Mouse (Mus musculus): ENCODE data around the gene Isg20. TPM values are rescaled to one million over a fixed set of nuclear protein-coding genes. Genes with fewer than 3 reads are reported as not detected.

Gene Isg20
- total and polyA plus RNA-seq, 3 experiments, result 63.1 to 240 (median 105) TPM

GRCm38 (mm10) chr7:78890641-78891040 is 22.6 kb upstream of the Isg20 start (continued):
- TF ChIP-seq GABPA (IDR thresholded peaks at IDR 0.05; ENCODE audit: low read depth, low read length) (no peak), MAX (IDR thresholded peaks at IDR 0.05; ENCODE audit: low read length) (no peak)

- no peak overlapping the region for H3K27ac ChIP-seq (ENCODE audit: control insufficient read depth, low read depth, low read length)
- peaks cover 0 to 9% of the 10 kb centered on the region in 2 experiments; a peak in 3 of 4 replicates for H3K36me3 ChIP-seq (ENCODE audit: control insufficient read depth in 1 of 2, insufficient read depth in 2 of 2, low read length in 2 of 2)
- TF ChIP-seq CHD1 (IDR thresholded peaks at IDR 0.05; ENCODE audit: low read depth, low read length), result no peak
- TF ChIP-seq MAZ (IDR thresholded peaks at IDR 0.05; ENCODE audit: low read depth, low read length), result no peak
- no peak for TF ChIP-seq CHD2 (IDR thresholded peaks at IDR 0.05; ENCODE audit: low read length)
- no peak for TF ChIP-seq TAL1 (IDR thresholded peaks at IDR 0.05; ENCODE audit: low read length)
- no peak overlapping the region for H3K4me3 ChIP-seq (ENCODE audit: control insufficient read depth in 1 of 2, insufficient read depth in 1 of 2, low read depth in 2 of 2, low read length in 2 of 2)
- H3K79me2 ChIP-seq (ENCODE audit: control insufficient read depth, insufficient read depth, low read length, poor library complexity), result peaks cover 30% of the 10 kb centered on the region
- H3K27me3 ChIP-seq (ENCODE audit: control insufficient read depth in 1 of 2, insufficient read depth in 2 of 2, low read length in 2 of 2), result no peaks in the 10 kb centered on the region
- no peaks in the 10 kb centered on the region for H3K9me3 ChIP-seq (replicated peaks; ENCODE audit: insufficient read depth, low read length)
- no peak for DNase-seq (ENCODE audit: low read depth, low spot score)
- no peak overlapping the region for H3K9ac ChIP-seq (ENCODE audit: control insufficient read depth, low read depth, low read length, poor library complexity, severe bottlenecking)
- H3K4me1 ChIP-seq (ENCODE audit: control insufficient read depth in 1 of 2, insufficient read depth in 2 of 2, low read length in 2 of 2), result peaks cover 0 to 24% of the 10 kb centered on the region in 2 experiments; a peak in 2 of 4 replicates
Measured at GRCm38 (mm10) chr7:78893917-78894316, 19.3 kb upstream of the Isg20 start.

- Histone ChIP-seq H3K9ac (ENCODE audit: control insufficient read depth, low read depth, low read length, poor library complexity, severe bottlenecking) (peak overlapping the region; percentile 65), H3K36me3 (ENCODE audit: control insufficient read depth in 1 of 2, insufficient read depth in 2 of 2, low read length in 2 of 2) (peaks cover 0 to 9% of the 10 kb centered on the region in 2 experiments; a peak in 3 of 4 replicates), H3K27me3 (ENCODE audit: control insufficient read depth in 1 of 2, insufficient read depth in 2 of 2, low read length in 2 of 2) (no peaks in the 10 kb centered on the region), H3K9me3 (replicated peaks; ENCODE audit: insufficient read depth, low read length) (no peaks in the 10 kb centered on the region), H3K27ac (ENCODE audit: control insufficient read depth, low read depth, low read length) (peak overlapping the region; percentile 45), H3K79me2 (ENCODE audit: control insufficient read depth, insufficient read depth, low read length, poor library complexity) (peaks cover 30% of the 10 kb centered on the region), H3K4me1 (ENCODE audit: control insufficient read depth in 1 of 2, insufficient read depth in 2 of 2, low read length in 2 of 2) (peaks cover 0 to 24% of the 10 kb centered on the region in 2 experiments; a peak in 2 of 4 replicates), H3K4me3 (ENCODE audit: control insufficient read depth in 1 of 2, insufficient read depth in 1 of 2, low read depth in 2 of 2, low read length in 2 of 2) (peak overlapping the region; percentile 53 to 76)
- TF ChIP-seq POLR2A (IDR thresholded peaks at IDR 0.05; ENCODE audit: control insufficient read depth in 1 of 2, insufficient read depth in 1 of 2, low read depth in 1 of 2, low read length in 2 of 2, poor library complexity in 1 of 2) (no peak), ZNF384 (IDR thresholded peaks at IDR 0.05; ENCODE audit: low read depth, low read length) (peak; percentile 55)
- peak; percentile 46 for DNase-seq (ENCODE audit: low read depth, low spot score)
Measured at GRCm38 (mm10) chr7:78895021-78895652, 18.1 kb upstream of the Isg20 start.

DNA sequence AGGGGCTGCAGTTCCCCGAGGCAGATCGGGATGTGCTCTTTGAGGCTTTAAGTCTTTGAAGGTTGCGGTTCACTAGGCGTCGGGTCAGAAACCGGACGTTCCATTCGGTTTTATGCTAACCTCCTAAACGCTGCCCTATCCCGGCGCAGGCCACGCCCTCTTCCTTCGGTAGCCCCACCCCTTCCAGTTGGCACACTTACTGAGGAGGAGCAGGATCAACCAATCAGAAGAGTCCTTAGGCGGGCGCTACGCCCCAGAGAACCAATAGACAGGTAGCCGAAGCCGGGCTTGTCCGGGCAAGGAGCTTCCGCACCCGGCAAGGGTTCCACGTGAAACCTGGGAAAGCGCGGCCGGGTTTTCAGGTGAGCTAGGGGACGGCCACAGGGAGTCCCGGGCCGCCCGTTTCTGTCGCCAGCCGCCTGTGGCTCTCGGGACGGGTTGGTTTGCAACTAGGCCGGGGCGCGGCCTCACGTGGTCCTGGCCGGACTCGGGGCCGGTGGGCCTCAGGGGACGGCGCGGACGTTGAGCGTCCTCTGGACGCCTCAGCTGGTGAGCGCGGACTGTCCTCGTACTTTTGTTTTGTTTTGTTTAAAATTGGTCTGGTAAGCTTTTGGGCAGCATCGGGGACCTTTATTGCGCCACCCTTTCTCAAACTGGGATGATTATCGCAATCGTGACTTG is 17.4 kb upstream of the Isg20 start, which contains the start of gene Aen:
TSS of gene Aen (plus strand) at position 202 of the 681 bp plus-strand sequence.
- H3K27ac ChIP-seq (ENCODE audit: control insufficient read depth, low read depth, low read length), result peak within 1 kb of the TSS; percentile 45
- H3K27me3 ChIP-seq (ENCODE audit: control insufficient read depth in 1 of 2, insufficient read depth in 2 of 2, low read length in 2 of 2), result no peaks in the 10 kb centered on the region
- peak within 1 kb of the TSS; percentile 93 for H3K9ac ChIP-seq (ENCODE audit: control insufficient read depth, low read depth, low read length, poor library complexity, severe bottlenecking)
- peaks cover 0 to 24% of the 10 kb centered on the region in 2 experiments; a peak in 2 of 4 replicates for H3K4me1 ChIP-seq (ENCODE audit: control insufficient read depth in 1 of 2, insufficient read depth in 2 of 2, low read length in 2 of 2)
- H3K36me3 ChIP-seq (ENCODE audit: control insufficient read depth in 1 of 2, insufficient read depth in 2 of 2, low read length in 2 of 2), result peaks cover 0 to 9% of the 10 kb centered on the region in 2 experiments; a peak in 3 of 4 replicates
- H3K4me3 ChIP-seq (ENCODE audit: control insufficient read depth in 1 of 2, insufficient read depth in 1 of 2, low read depth in 2 of 2, low read length in 2 of 2), result peak within 1 kb of the TSS; percentile 73 to 96
- peaks cover 30% of the 10 kb centered on the region for H3K79me2 ChIP-seq (ENCODE audit: control insufficient read depth, insufficient read depth, low read length, poor library complexity)
- DNase-seq (ENCODE audit: low read depth, low spot score), result peak; percentile 99
- H3K9me3 ChIP-seq (replicated peaks; ENCODE audit: insufficient read depth, low read length), result no peaks in the 10 kb centered on the region
- TF ChIP-seq GATA1 (IDR thresholded peaks at IDR 0.05; ENCODE audit: low read depth, low read length) (no peak), ZC3H11A (IDR thresholded peaks at IDR 0.05; ENCODE audit: low read depth, low read length) (no peak), MYC (IDR thresholded peaks at IDR 0.05; ENCODE audit: low read depth, low read length) (peak; percentile 96), MYB (IDR thresholded peaks at IDR 0.05; ENCODE audit: low read depth, low read length) (no peak), MAZ (IDR thresholded peaks at IDR 0.05; ENCODE audit: low read depth, low read length) (no peak), CHD1 (IDR thresholded peaks at IDR 0.05; ENCODE audit: low read depth, low read length) (no peak), USF2 (IDR thresholded peaks at IDR 0.05; ENCODE audit: borderline replicate concordance in 1 of 2, insufficient read depth in 1 of 2, low read depth in 1 of 2, low read length in 2 of 2) (no peak), TCF12 (IDR thresholded peaks at IDR 0.05; ENCODE audit: low read depth, low read length) (0 out of 2 replicates have a peak, but pooled peaks have one; percentile 23), ZMIZ1 (IDR thresholded peaks at IDR 0.05; ENCODE audit: low read depth, low read length) (0 out of 2 replicates have a peak, but pooled peaks have one; percentile 50), MXI1 (IDR thresholded peaks at IDR 0.05; ENCODE audit: low read depth, low read length) (peak; percentile 99), SIN3A (IDR thresholded peaks at IDR 0.05; ENCODE audit: low read length) (peak; percentile 96), TAL1 (IDR thresholded peaks at IDR 0.05; ENCODE audit: low read length) (no peak), RAD21 (IDR thresholded peaks at IDR 0.05; ENCODE audit: low read depth, low read length) (no peak), CHD2 (IDR thresholded peaks at IDR 0.05; ENCODE audit: low read length) (no peak), ZNF384 (IDR thresholded peaks at IDR 0.05; ENCODE audit: low read depth, low read length) (no peak; the same call in 1 of the 2 replicates), ZKSCAN1 (IDR thresholded peaks at IDR 0.05; ENCODE audit: low read depth, low read length) (no peak), KAT2A (conservative IDR thresholded peaks at IDR 0.05; ENCODE audit: low read depth, low read length) (no peak), ELF1 (IDR thresholded peaks at IDR 0.05; ENCODE audit: low read depth, low read length) (peak; percentile 84)
